Mouse (Mus musculus) heart, adult 18-20 months (tissue): Measurements from ENCODE around the gene Elmsan1. TPM values are rescaled to one million over a fixed set of nuclear protein-coding genes. Genes with fewer than 3 reads are reported as not detected.

ENCODE experiments used
- DNase-seq, 2 experiments: peaks; one replicate each; pipeline ENCODE4 v3.0.0; 2021 to 2022; ENCODE audit warnings: mixed read lengths in 1 of 2
- total RNA-seq, 2 experiments: library from RNA; stranded (reverse); gene quantifications; 2 replicates each; pipeline ENCODE4 v1.2.3; 2021

The Elmsan1 gene
- total RNA-seq, 2 experiments from 2014 or later: 10.5 to 13.3 TPM

DNA sequence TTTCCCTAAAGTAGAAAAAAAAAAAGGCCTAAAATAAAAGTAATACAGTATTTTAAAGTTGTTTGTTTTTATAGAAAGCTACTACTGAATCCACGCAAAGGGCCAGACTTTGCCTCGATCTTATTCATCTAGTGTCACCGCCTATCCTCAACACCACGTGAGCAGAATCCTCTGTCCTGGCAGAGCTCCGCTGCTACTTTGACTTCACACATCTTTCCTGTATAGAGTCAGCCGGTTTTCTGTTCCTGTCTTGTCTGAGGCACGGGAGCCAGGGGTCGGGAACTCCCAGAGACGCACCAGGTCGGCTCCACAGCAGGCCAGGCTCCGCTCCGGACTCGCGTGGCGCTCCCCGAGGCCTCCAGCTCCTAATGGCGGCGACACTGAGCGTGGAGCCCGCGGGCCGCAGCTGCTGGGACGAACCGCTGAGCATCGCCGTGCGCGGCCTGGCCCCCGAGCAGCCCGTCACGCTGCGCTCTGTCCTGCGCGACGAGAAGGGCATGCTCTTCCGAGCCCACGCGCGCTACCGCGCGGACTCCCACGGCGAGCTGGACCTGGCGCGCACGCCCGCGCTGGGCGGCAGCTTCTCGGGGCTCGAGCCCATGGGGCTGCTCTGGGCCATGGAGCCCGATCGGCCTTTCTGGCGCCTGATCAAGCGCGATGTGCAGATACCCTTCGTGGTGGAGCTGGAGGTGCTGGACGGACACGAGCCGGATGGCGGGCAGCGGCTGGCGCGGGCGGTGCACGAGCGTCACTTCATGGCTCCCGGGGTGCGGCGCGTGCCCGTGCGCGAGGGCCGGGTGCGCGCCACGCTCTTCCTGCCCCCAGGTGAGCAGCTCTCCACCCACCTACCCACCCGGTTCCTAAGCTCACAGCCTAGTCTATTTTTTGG lies 117.8 kb downstream of the Elmsan1 start, which contains the start of gene Acot6:
TSS of gene Acot6 (plus strand) at position 51 of the 889 bp plus-strand sequence.
- DNase-seq: peak; percentile 39 to 70

DNA sequence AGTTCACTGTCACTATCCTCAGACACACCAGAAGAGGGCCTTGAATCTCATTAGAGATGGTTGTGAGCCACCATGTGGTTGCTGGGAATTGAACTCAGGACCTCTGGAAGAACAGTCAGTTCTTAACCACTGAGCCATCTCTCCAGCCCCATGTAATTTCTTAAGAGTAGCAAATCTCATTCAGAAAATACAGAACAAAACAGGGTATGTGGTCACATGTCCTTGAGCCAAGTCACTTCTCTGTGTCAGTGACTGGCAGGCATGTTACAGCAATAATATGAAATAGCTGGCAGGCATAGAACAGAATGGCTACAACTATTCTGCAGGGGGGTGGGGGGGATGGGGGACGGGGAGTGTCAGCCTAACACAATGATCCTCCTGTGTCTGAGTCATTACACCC lies 118.6 kb downstream of the Elmsan1 start:
- DNase-seq: no peak

DNA sequence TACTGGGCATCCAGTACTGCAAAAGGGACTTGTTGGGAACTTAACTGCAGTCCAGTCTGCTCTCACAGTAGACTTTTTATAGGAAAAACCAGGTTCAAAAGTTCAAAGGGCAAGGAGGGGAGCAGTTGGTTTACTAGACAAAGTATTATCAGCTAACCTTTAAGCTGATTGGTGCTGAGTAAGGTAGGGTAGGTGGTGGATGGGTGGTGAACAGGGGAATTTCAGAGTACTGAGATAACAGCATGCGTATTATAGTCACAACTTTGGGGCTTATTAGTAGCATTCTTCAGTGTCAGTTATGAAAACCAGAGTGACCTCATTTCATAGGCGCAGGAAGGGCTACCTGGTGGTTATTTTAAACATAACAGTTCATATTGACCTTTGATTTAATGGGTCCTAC lies 119.1 kb downstream of the Elmsan1 start:
- no peak for DNase-seq

Other genes with a start within 250 kb of the Elmsan1 start
- not detected for gene Heatr4, start 234.0 kb downstream of the Elmsan1 start, total RNA-seq
- 100 to 1,000 TPM; 120 to 125 TPM for gene Acot2, start 231.0 kb downstream of the Elmsan1 start, total RNA-seq
- gene Acot1, start 209.4 kb downstream of the Elmsan1 start, total RNA-seq: 10 to 100 TPM; 39.0 to 51.3 TPM
- 1 to 10 TPM in 1 of 2 experiments, under 1 TPM in 1; 0.80 to 1.4 TPM for gene Acot4, start 180.5 kb downstream of the Elmsan1 start, total RNA-seq
- under 1 TPM in 1 of 2 experiments, not detected in 1; 0.94 TPM for gene Gm49366, start 179.9 kb downstream of the Elmsan1 start, total RNA-seq
- 1 to 10 TPM in 1 of 2 experiments, under 1 TPM in 1; 0.69 to 1.0 TPM for gene Acot3, start 166.7 kb downstream of the Elmsan1 start, total RNA-seq
- gene Acot5, start 149.6 kb downstream of the Elmsan1 start, total RNA-seq: under 1 TPM in 1 of 2 experiments, not detected in 1; 0.41 TPM
- 1 to 10 TPM; 2.4 to 3.0 TPM for gene Acot6, start 118.2 kb downstream of the Elmsan1 start, total RNA-seq
- 1 to 10 TPM; 6.6 to 6.9 TPM for gene Dnal1, start 104.5 kb downstream of the Elmsan1 start, total RNA-seq
- gene Pnma1, start 70.4 kb downstream of the Elmsan1 start, total RNA-seq: under 1 TPM in 1 of 2 experiments, not detected in 1; 0.22 TPM
- gene Ptgr2, start 66.4 kb upstream of the Elmsan1 start, total RNA-seq: 100 to 1,000 TPM; 234 to 244 TPM
- 10 to 100 TPM; 22.5 to 24.7 TPM for gene Zfp410, start 98.0 kb upstream of the Elmsan1 start, total RNA-seq
- 100 to 1,000 TPM; 110 to 112 TPM for gene Coq6, start 142.8 kb upstream of the Elmsan1 start, total RNA-seq
- 1 to 10 TPM; 8.8 to 9.2 TPM for gene Fam161b, start 143.0 kb upstream of the Elmsan1 start, total RNA-seq
- 10 to 100 TPM; 74.0 to 80.2 TPM for gene Entpd5, start 190.1 kb upstream of the Elmsan1 start, total RNA-seq
- 1 to 10 TPM; 1.4 to 1.5 TPM for gene Bbof1, start 190.2 kb upstream of the Elmsan1 start, total RNA-seq
- gene Rnf113a2, start 198.3 kb upstream of the Elmsan1 start, total RNA-seq: 10 to 100 TPM in 1 of 2 experiments, 1 to 10 TPM in 1; 9.7 to 10.5 TPM
- gene Aldh6a1, start 232.1 kb upstream of the Elmsan1 start, total RNA-seq: 100 to 1,000 TPM; 223 to 267 TPM
- gene Lin52, start 232.5 kb upstream of the Elmsan1 start, total RNA-seq: 10 to 100 TPM in 1 of 2 experiments, 1 to 10 TPM in 1; 9.9 to 12.0 TPM